Mouse (Mus musculus): Measurements from ENCODE around the gene Atxn3. TPM values are rescaled to one million over a fixed set of nuclear protein-coding genes. Genes with fewer than 3 reads are reported as not detected.

Atxn3 gene
- polyA plus RNA-seq, 1 experiment from 2014 or later, result 16.1 TPM

- POLR2A ChIA-PET, result interaction anchor here (0.7 kb wide), 1 partner anchor 62 kb away, joined by 3 read pairs; no protein-coding TSS in a partner anchor
- CTCF ChIA-PET, result interaction anchor here (0.7 to 1.3 kb wide), 3 partner anchors 9 to 22 kb away, joined by 3 to 5 read pairs (median 4); no protein-coding TSS in a partner anchor
Observed at GRCm38 (mm10) chr12:101912626-101913490, 45.2 kb downstream of the Atxn3 start, which contains the start of gene Trip11. Trip11 (minus strand) TSS chr12:101913267.

GRCm38 (mm10) chr12:101911346-101911745, 46.7 kb downstream of the Atxn3 start:
- TF ChIP-seq CTCF (IDR thresholded peaks at IDR 0.05), result no peak
- POLR2A ChIA-PET, result no interaction called here
- ATAC-seq, result no peak
- no peak for DNase-seq (ENCODE audit: low read depth, low spot score)
- in situ Hi-C loops (cut with MboI; ENCODE audit: low pct_unique_long_range_greater_than_20kb), result no loop called here
- no peaks in the 10 kb centered on the region for H3K27me3 ChIP-seq
- CTCF ChIA-PET, result interaction anchor here (1.3 kb wide), 1 partner anchor 16 kb away, joined by 3 read pairs; no protein-coding TSS in a partner anchor

More at GRCm38 (mm10) chr12:101912626-101913490, 45.2 kb downstream of the Atxn3 start, which contains the start of gene Trip11:
- ATAC-seq (peak; percentile 88), DNase-seq (ENCODE audit: low read depth, low spot score) (peak; percentile 59)
- TF ChIP-seq CTCF (IDR thresholded peaks at IDR 0.05), result no peak
- no peaks in the 10 kb centered on the region for H3K27me3 ChIP-seq
- in situ Hi-C loops (cut with MboI; ENCODE audit: low pct_unique_long_range_greater_than_20kb), result no loop called here

GRCm38 (mm10) chr12:101910360-101910759, 47.7 kb downstream of the Atxn3 start:
- TF ChIP-seq CTCF (IDR thresholded peaks at IDR 0.05), result no peak
- DNase-seq (ENCODE audit: low read depth, low spot score) (no peak), ATAC-seq (no peak)
- ChIA-PET POLR2A (no interaction called here), CTCF (interaction anchor here (1.3 kb wide), 1 partner anchor 15 kb away, joined by 3 read pairs; no protein-coding TSS in a partner anchor)
- in situ Hi-C loops (cut with MboI; ENCODE audit: low pct_unique_long_range_greater_than_20kb), result no loop called here
- H3K27me3 ChIP-seq, result no peaks in the 10 kb centered on the region

DNA sequence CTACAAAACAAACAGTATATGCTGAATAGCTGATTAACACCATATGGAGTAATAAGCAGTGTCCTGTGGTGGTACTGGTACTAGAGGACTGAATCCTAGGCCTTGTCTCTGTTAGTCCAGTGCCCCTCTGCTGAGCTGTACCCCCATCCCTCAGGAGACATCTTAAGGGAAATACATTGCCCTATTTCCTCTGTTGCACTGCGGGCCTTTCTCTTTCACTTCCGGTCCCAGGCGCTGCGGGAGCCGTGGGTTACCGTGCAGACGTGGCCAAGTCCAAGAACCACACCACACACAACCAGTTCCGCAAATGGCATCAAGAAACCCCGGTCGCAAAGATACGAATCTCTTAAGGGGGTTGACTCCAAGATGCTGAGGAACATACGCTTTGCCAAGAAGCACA, 52.2 kb downstream of the Atxn3 start:
- CTCF ChIA-PET, result no interaction called here
- no peaks in the 10 kb centered on the region for H3K27me3 ChIP-seq
- ATAC-seq (no peak), DNase-seq (ENCODE audit: low read depth, low spot score) (no peak)
- in situ Hi-C loops (cut with MboI; ENCODE audit: low pct_unique_long_range_greater_than_20kb), result no loop called here
- POLR2A ChIA-PET, result no interaction called here
- TF ChIP-seq CTCF (IDR thresholded peaks at IDR 0.05), result no peak

- TF ChIP-seq CTCF (IDR thresholded peaks at IDR 0.05), result no peak
- no peak for ATAC-seq
- in situ Hi-C loops (cut with MboI; ENCODE audit: low pct_unique_long_range_greater_than_20kb), result no loop called here
- no peaks in the 10 kb centered on the region for H3K27me3 ChIP-seq
- ChIA-PET CTCF (interaction anchor here (1.5 kb wide), 1 partner anchor 19 kb away, joined by 4 read pairs; no protein-coding TSS in a partner anchor), POLR2A (no interaction called here)
- DNase-seq (ENCODE audit: low read depth, low spot score), result no peak
Observed at GRCm38 (mm10) chr12:101904906-101905305, 53.1 kb downstream of the Atxn3 start.

GRCm38 (mm10) chr12:101904170-101904569, 53.9 kb downstream of the Atxn3 start:
- DNase-seq (ENCODE audit: low read depth, low spot score) (no peak), ATAC-seq (no peak)
- ChIA-PET POLR2A (no interaction called here), CTCF (interaction anchor here (1.5 kb wide), 1 partner anchor 18 kb away, joined by 4 read pairs; no protein-coding TSS in a partner anchor)
- H3K27me3 ChIP-seq, result no peaks in the 10 kb centered on the region
- in situ Hi-C loops (cut with MboI; ENCODE audit: low pct_unique_long_range_greater_than_20kb), result no loop called here
- TF ChIP-seq CTCF (IDR thresholded peaks at IDR 0.05), result no peak

- H3K27me3 ChIP-seq, result no peaks in the 10 kb centered on the region
- ATAC-seq (no peak), DNase-seq (ENCODE audit: low read depth, low spot score) (no peak)
- ChIA-PET CTCF (no interaction called here), POLR2A (no interaction called here)
- in situ Hi-C loops (cut with MboI; ENCODE audit: low pct_unique_long_range_greater_than_20kb), result no loop called here
- TF ChIP-seq CTCF (IDR thresholded peaks at IDR 0.05), result no peak
Observed at GRCm38 (mm10) chr12:101899671-101900245, 58.3 kb downstream of the Atxn3 start.

GRCm38 (mm10) chr12:101898966-101899365, 59.1 kb downstream of the Atxn3 start:
- CTCF ChIA-PET, result no interaction called here
- POLR2A ChIA-PET, result interaction anchor here (0.5 kb wide), 1 partner anchor 9 kb away, joined by 3 read pairs; no protein-coding TSS in a partner anchor
- DNase-seq (ENCODE audit: low read depth, low spot score), result no peak
- no peak for ATAC-seq
- in situ Hi-C loops (cut with MboI; ENCODE audit: low pct_unique_long_range_greater_than_20kb), result no loop called here
- TF ChIP-seq CTCF (IDR thresholded peaks at IDR 0.05), result no peak
- H3K27me3 ChIP-seq, result no peaks in the 10 kb centered on the region

DNA sequence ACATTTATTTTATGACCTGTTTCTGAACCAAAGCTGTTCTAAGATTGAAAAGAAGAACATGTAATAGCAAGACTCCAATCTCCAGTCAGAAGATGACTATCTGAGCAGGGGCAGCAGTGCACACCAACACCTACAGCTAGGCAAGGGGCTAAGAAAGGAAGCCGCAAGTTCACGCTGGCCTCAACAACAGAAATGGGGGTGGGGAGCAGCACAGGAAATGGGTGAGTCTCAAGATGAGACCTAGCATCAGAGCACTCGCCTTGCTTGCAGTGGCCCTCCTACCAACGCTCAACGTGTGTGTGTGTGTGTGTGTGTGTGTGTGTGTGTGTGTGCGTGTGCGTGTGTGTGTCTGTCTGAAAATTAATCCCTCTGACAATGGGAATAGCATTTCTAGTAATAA, 60.9 kb downstream of the Atxn3 start:
- no peak for TF ChIP-seq CTCF (IDR thresholded peaks at IDR 0.05)
- ChIA-PET POLR2A (no interaction called here), CTCF (no interaction called here)
- in situ Hi-C loops (cut with MboI; ENCODE audit: low pct_unique_long_range_greater_than_20kb), result no loop called here
- DNase-seq (ENCODE audit: low read depth, low spot score), result no peak
- no peaks in the 10 kb centered on the region for H3K27me3 ChIP-seq
- ATAC-seq, result no peak

- no peak for DNase-seq (ENCODE audit: low read depth, low spot score)
- TF ChIP-seq CTCF (IDR thresholded peaks at IDR 0.05), result no peak
- POLR2A ChIA-PET, result no interaction called here
- in situ Hi-C loops (cut with MboI; ENCODE audit: low pct_unique_long_range_greater_than_20kb), result no loop called here
- H3K27me3 ChIP-seq, result no peaks in the 10 kb centered on the region
- no peak for ATAC-seq
- CTCF ChIA-PET, result interaction anchor here (1.0 kb wide), 1 partner anchor 20 kb away, joined by 3 read pairs; no protein-coding TSS in a partner anchor
Observed at GRCm38 (mm10) chr12:101893296-101893695, 64.8 kb downstream of the Atxn3 start.

DNA sequence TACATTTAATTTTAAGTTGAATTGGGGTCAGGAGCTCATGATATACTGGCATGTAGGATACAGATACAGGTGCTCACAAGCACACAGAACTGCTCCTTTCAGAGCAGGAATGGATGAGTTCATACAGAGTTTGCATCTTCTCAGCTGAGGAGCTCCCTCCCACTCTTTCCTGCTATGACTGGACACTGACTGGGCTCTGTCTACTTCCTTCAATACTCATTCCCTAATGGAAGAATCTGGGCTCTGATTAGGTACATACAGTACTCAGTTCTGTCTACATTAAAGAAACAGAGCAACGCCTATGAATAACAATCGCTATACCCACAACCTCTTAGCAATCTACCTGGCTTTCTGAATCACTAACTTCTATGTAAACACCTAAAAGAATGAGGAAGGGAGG, 65.2 kb downstream of the Atxn3 start:
- in situ Hi-C loops (cut with MboI; ENCODE audit: low pct_unique_long_range_greater_than_20kb), result no loop called here
- no peaks in the 10 kb centered on the region for H3K27me3 ChIP-seq
- ATAC-seq (no peak), DNase-seq (ENCODE audit: low read depth, low spot score) (no peak)
- ChIA-PET CTCF (interaction anchor here (1.0 kb wide), 1 partner anchor 19 kb away, joined by 3 read pairs; no protein-coding TSS in a partner anchor), POLR2A (no interaction called here)
- no peak for TF ChIP-seq CTCF (IDR thresholded peaks at IDR 0.05)
